Mouse (Mus musculus) kidney, adult 18-20 months (tissue): ENCODE data around the gene Csrnp2.
"Not testable (repeated sequence)": the region's sequence is repeated elsewhere in the genome, so short reads cannot be mapped to it uniquely, and the experiment has no call there.

Experiments
- DNase-seq: peaks from one replicate; pipeline ENCODE4 v3.0.0; 2021

Gene Csrnp2

DNA sequence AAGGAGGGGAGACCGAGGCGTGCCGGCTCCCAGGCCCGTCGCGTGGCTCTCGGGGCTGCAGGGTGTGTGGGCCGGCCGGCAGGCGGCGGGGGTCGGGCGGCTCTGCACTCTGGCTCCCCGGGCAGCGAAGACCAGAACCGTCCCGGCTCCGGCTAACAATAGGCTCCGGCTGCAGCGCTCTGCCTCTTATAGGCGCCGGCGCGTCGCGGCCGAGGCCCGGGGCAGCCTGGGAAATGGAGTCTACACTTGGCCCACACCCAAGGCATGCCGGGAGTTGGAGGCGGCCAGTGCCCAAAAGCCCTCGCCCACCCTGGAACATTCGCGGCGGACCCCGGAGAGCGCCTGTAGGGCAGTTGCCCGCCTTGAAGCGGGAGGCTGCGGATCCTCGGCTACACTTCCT lies at the start of gene Csrnp2:
Csrnp2 (minus strand) TSS at position 387 of the 400 bp plus-strand sequence.
- DNase-seq: peak; percentile 92

DNA sequence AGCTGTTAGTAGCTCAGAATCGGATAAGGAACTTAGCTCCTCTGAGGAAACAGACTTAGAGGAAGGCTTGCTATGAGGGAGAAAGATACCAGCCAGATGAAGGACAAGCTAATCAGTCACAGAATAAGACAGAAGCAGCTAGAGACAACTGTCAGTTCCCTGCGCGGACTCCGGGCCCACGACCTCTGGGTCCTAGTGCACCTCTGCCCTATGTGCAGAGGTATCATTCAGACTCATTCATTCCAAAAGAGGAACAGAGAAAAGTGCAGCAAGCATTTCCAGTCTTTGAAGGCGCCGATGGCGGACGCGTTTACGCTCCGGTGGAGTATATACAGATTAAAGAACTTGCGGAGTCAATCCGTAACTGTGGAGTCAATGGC lies 48.4 kb upstream of the Csrnp2 start:
- not testable (repeated sequence) for DNase-seq

DNA sequence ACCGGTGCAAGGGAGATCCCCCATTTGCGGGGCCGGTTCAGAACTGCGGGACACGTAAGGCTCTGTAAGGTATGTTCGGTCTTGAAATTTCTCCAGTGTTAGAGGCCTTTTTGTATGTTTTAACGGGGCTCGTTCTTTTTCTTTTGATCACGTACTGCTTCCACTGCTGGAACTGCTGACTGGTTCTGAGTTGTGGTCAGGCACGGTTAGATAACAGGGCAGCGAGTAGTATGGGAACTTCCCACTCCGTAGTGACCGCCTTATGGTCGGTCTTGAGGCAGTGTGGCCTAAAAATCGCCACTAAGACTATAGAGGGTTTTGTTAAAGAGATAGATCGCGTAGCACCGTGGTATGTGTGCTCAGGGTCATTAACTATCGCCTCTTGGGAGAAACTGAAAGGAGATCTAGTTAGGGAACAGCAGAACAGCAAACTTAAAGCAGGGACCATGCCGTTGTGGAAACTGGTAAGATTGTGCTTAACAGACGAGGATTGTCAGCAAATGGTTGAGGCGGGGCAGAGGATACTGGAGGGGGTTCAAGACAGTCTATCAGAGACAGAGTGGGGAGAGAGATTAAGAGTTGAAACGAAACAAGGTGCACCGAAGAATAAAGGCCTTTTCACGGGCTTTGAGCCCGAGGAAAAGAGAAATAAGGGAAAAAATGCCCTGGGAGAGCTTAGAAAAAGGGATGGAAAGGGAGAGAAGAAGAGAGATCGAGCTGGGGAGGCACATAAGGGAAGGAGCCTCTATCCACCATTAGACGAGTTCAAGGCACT lies 47.8 kb upstream of the Csrnp2 start:
- not testable (repeated sequence) for DNase-seq

DNA sequence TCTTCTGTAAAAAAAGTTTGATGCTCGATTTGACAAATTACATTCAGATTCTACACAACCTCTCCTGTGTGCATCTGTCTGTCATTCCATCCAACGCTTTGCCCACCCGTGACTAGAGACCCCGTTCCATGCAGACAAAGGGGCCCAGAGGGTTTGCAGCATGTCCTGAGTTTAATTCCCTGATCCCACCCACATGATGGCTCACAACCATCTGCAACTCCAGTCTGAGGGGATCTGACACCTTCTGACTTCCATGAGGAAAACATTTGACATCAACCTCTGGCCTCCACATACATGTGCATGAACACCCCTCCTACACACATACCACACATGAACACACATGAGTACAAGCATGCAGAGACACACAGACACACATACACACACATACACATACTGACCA lies 46.1 kb upstream of the Csrnp2 start:
- no peak for DNase-seq

DNA sequence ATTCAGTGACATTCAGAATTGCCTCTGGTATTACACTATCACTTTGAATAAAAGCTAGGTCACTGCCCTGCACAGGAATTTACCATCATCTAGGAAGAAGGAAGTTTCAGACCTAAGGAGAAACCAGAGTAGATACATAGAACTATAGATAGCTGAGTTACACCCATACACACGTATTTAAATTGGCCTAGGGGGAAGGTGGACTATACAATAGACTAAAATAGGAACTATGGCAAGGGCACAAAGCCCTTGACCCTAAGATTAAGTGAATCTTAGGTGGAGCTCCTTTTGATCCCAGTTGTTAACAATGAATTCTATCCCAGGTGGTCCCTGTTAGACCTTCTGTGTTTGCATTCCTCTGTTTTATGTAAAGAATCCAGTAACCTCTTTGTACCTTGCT lies 45.7 kb upstream of the Csrnp2 start:
- not testable (repeated sequence) for DNase-seq

DNA sequence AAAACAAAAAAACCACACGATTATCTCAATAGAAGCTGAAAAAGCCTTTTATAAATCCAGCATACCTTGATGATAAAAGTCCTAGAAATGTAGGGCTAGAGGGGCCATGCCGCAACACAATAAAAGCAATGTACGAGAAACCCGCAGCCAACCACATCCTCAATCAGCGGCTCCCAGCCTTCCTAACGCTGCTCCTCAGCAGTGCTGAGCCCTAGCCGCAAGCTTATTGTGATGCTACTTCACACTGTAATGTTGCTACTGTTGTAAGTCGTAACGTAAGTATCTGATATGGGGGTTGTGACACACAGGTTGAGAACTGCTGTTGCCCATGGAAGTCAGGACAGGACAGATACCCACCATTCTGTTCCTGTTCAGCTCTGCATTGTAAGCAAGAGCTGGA lies 44.1 kb upstream of the Csrnp2 start:
- no peak for DNase-seq

DNA sequence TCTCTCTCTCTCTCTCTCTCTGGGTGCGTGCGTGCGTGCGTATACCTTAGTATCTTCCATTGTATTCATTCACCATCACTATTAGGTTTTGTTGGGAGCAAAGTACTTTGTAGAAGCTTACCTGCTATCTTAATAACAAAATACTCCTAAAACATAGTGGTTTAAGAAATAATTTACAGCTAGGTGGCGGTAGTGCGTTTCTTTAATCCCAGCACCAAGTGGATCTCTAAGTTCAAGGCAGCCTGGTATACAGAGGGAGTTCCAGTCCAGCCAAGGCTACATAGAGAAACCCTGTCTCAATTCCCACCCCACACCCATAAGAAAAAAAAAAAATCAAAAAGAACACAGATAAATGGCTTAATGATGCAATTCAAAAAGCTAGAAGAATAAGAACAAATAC lies 42.6 kb upstream of the Csrnp2 start:
- DNase-seq: no peak

DNA sequence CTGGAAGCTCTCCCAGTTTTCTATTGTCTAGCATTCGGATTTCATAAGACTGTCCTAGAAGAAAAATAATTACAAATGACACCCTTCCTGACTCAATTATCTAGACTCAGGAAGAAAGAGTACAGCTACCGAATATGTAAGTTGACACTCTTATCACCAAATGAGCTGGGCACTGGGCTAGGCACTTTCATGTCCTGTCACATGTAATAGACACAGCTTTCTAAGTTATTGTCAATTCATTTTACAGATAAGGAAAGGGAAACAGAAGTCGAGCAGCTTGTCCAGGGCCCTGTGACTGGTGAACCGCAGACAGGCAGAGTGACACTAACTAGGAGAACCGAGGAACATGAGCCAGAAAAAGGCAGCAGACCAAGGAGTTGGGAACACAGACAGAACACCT lies 32.6 kb upstream of the Csrnp2 start:
- no peak for DNase-seq

DNA sequence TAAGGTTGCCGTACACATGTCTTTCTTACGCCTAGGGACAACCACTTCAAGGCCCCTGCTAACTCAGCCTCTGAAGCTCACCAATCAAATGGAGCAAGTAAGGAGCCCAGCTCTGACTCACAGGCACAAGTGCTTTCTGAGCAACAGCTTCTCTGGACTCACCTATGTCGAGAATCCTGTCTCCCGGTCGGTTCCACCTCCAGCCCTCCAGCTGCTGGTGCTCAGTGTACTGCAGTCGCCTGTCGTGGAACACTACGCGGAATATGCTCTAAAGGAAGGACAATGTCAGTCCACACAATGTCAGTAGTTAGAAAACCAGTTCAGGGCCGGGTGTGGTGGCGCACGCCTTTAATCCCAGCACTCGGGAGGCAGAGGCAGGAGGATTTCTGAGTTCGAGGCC lies 30.1 kb upstream of the Csrnp2 start:
- DNase-seq: no peak

DNA sequence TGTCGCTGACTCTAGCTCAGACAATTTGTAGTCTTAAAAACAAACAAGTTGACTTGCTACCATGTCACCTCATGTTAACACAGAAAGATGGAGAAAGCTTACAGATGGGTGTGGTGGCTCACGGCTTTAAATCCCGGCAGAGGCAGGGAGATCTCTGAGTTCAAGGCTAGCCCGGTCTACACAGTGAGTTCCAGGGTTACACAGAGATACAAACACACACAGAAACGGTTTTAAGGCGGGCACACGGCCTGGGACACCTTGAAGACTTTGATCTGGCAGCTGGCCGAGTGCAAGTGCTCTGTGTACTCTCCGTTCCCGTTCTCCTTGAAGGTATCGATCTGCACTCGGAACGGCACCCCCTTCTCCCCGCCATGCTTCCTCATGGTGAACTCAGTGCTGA lies 25.0 kb upstream of the Csrnp2 start:
- no peak for DNase-seq

DNA sequence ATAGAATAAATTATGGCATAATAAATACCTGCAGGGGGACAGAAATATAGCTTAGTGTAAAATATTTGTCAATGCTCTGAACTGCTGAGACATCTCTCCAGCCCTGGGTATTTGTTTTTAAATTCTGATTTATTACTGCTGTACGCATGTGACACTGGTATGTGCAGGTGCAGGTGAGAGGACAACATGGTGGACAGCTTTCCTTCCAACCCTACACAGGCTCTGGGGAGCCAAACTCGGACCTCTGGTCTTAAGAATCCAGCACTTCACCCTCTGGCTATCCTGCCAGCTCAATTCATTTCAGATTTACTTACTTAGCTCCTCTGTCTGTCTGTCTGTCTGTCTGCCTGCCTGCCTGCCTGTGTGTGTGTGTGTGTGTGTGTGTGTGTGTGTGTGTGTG lies 19.8 kb upstream of the Csrnp2 start:
- no peak for DNase-seq

DNA sequence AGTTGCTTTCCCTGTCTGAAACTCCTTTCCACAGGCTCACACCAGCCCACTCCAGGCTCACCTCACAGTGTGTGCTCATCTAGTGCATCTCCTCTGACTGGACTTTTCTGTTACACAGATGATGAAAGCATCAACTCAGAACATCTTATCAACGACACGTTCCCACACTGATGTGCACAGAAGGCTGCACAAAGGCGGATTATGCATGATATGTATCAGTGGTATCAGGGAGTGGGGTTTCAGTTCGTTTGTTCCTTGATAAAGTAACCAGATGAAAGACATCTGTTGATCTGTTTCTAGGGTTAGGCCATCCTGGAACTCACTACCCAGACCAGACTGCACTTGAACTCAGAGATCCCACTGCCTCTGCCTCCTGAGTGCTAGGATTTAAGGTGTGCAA lies 18.1 kb upstream of the Csrnp2 start:
- no peak for DNase-seq

DNA sequence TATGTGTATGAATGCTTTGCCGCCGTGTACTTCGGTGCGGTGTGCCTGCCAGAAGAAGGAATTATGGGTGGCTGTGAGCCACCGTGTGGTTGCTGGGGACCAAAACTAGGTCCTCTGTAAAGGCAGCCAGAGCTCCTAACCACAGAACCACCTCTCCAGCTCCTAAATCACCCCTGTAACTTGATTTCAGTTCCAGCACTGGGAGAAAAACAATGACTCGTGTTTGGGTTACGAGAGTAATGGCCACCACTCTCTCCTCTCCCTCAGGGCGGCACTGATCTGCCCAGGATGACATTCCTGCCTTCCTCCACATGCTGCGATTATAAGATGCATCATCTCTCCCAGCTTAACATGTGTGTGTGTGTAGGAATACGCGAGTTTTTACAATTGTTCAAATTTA lies 14.8 kb upstream of the Csrnp2 start:
- no peak for DNase-seq

DNA sequence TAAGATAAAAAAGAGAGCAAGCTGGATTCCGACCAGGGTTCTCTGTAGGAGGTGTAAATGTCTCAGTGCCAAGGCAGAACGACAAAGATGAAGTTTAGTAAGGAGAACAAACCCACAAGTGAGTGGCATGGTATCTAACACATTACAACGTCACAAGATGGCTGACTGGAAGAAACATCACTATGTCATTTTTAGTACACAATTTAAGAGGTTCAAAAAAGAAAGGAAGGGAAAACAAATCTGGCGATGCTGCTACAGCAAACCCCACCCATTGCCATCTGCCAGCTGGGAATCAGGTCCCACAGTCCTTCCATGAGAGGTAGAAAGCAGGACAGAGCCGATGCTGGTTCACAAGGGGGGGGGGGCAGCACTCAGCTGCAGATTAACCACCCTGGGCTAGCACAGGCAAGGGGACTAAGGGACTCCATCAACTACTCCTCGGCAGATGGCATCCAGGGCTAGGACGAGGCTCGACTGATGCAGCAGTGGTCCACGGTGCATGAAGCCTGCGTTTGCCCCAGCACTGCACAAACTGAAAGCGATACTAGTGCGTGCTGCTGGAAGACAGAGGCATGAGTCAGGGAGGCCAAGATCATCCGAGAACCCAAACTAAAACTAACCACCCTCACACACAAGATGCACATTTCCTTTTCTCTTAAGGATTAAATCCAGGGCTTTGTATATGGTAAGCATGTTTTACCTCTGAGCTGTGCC lies 13.3 kb upstream of the Csrnp2 start:
- no peak for DNase-seq

DNA sequence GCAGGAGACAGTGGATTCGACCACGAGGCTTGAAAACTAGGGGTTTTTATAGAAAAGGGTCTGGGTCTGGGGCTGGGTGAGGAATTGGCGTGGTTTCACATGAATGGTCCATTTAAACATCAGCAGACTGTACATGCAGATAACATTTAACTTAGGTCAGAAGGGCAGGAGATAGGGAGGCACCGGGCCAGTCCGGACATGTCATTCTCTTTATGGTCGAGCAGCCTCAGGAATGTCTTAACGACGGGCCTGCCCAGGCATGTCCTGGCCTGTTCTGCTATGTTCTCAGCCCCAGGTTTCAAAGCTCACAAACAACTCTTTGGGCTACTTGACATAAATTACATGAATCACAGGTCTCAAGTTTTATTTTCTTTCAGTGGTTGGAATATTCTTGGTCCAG lies 4.2 kb upstream of the Csrnp2 start:
- not testable (repeated sequence) for DNase-seq

DNA sequence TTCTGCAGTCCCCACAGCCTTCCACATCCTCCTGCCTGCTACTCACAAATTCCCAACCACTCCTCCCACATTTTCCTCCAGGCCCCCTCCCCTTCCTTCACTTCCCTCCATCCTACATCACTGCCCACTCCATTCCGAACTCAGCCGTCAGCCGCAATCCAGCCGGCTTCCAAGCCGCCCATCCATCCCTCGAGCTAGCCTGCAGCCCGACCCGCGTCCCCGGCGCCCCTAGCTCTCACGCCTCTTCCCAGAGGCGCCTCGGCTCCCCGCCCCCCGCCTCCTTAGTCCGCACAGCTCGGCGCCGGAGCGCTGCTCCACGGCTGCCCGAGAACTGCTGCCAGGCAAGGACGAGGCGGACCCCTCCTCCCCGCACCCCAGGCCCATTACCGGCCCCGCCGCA lies 641 bp downstream of the Csrnp2 start:
- no peak for DNase-seq

DNA sequence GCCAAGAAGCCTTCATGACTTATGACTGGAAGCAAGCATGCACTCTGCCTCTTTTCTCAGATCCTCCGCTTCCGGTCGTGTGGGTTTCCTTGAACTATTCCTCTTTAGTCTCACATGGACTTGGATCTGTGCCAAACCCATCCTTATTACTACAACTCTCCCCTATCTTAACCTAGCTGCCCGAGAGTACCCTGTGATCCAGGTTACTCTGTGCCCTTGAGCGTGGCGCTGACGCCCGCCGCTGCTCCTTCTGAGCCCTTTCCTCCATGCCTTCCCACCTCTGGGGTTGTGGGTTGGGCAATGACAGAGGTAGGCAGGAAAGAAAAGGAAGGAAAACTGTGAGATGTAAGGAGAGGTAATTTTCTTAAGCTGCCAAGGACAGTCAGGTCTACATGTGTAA lies 3.3 kb downstream of the Csrnp2 start:
- DNase-seq: no peak

DNA sequence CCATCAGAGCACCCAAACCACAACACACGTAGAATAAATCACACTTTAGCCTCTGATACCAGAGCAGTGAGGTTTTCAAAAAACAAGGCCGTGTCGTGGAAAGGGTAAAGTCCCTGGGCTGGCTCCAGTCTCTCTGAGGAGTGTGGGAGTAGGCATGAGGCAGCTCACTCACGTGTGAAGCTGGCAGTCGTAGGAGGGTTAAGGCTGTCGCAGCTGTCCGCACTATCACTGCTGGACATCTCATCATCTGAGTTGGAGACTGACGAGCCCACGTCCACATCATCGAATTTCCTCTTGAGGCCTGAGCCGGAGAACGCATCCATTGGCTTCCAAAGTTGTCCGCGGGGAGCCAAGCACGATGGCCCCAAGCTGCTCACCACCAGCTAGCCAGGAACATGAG lies 6.0 kb downstream of the Csrnp2 start:
- DNase-seq: peak; percentile 34

DNA sequence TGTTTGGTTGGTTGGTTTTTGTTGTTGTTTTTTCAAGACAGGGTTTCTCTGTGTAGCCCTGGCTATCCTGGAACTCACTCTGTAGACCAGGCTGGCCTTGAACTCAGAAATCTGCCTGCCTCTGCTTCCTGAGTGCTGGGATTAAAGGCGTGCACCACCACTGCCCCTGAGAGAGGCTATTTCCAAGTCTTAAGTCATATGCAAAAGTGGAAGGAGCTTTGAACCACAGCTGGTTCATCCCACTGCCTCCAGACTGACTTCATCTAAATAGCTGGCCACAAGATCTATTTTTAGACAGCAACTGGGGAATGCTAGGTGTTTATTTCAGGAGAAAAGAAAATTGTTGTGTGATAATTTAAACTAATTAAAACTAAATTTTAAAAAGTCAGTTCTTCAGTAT lies 7.0 kb downstream of the Csrnp2 start:
- DNase-seq: not testable (repeated sequence)

DNA sequence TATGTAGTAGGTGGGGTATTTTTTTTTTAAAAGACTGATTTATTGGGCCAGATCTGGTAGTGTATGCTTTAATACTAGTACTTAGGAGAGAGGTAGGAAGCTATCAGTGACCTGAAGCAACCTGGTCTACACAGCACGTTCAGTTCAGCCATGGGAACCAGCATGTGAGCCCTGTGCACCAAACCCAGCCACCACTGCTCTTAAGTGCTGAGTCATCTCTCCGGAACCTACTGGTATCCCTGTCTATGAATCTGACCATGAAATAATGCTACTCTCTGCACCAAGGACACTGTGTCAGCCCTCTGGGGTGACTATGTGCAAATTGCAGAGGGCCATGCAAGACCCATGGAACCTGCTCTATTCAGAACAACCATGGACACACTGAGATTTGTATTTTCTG lies 8.2 kb downstream of the Csrnp2 start:
- DNase-seq: no peak

DNA sequence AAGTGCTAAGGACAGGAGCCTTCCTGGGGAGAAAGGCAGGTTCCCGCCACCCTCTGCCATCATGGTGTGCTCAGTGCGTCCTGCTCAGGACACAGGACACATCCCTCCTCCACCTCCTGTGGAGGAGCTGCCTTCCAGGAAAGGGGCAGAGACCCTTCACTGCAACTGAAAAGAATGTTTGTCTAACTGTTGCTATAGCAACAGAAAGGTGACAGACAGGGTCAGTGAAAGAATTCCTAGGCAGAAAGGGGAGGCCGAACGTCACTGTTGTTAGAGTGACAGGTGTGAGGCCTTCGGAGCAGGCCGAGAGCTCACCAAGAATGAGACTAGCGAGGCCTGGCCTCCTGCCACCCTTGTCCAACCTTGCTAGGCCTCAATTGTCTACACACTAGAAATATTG lies 8.8 kb downstream of the Csrnp2 start:
- no peak for DNase-seq

DNA sequence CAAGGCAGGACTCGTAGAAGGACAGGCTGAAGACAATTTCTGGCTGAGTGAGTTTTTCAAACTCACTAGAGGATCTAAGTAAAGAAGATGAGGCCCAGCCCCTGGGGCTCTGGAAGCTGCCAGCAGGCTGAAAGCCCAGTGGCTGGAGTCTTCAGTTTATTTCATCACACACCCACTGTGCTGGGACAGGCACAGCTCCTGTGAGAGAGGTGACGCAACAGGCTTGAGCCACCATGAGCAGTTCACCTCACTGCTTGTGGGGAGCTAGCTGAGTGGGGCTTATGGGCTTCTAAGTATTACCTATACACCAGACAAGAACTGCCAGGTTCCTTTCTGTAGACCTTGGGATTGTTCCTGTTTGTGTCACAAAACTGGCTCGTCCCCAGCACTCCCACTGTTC lies 9.7 kb downstream of the Csrnp2 start:
- no peak for DNase-seq

DNA sequence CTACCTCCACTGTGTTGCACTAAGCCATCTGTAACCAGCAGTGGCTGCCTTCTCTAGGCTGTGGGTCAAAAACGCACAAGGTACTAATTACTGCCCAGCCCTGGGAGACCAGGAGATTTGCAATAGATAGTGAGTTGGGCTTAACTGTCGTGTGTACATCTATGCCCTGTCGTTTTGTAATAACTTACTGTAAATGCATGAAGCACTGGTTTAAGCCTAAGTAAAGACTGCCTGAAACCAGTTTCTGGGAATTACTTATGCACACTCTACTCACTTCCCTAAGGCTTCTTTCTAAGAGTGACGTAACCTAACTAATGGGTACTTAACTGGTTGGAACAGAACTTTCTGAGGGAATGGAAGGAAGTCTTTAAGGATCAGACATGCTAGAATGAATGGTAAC lies 16.4 kb downstream of the Csrnp2 start:
- DNase-seq: no peak

DNA sequence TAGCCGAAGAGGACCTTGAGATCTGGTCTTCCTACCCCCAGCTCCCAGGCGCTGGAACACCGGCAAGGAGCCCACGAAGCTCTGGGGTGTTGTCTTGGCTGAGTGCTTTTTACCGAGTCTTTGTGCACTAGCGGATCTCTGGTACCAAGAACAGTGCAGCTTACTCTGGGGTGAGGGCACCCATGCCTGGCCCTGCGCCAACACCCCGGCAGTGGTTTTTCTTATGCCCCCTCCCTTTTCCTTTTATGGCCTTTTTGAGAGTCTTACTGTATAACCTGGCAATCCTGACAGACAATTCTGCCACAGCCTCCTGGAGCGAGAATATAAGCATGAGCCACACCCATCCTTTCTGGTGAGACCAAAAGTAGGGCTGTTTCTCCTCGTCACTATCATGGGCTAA lies 16.9 kb downstream of the Csrnp2 start:
- no peak for DNase-seq
